Mouse (Mus musculus) ES-Bruce4 (cell line): ENCODE data around the gene Olfr186. TPM values are rescaled to one million over a fixed set of nuclear protein-coding genes. Genes with fewer than 3 reads are reported as not detected.

Experiments
- H3K27ac ChIP-seq: 2 replicates; pipeline ENCODE4 v1.5.1; 2012; ENCODE audit warnings: low read length, inconsistent platforms; ENCODE audit not compliant: insufficient read depth
- H3K27me3 ChIP-seq: 2 replicates; pipeline ENCODE4 v1.6.1; 2012; ENCODE audit warnings: mild to moderate bottlenecking, low read length, inconsistent platforms; ENCODE audit not compliant: control insufficient read depth, poor library complexity, insufficient read depth, severe bottlenecking
- H3K36me3 ChIP-seq: 2 replicates; pipeline ENCODE4 v1.6.1; 2012; ENCODE audit warnings: inconsistent platforms, mild to moderate bottlenecking, low read length, moderate library complexity; ENCODE audit not compliant: control insufficient read depth, poor library complexity, insufficient read depth, severe bottlenecking
- H3K4me1 ChIP-seq: one replicate; pipeline ENCODE4 v1.8.1; 2011; ENCODE audit warnings: low read length; ENCODE audit not compliant: control insufficient read depth, insufficient read depth
- H3K4me3 ChIP-seq: 2 replicates; pipeline ENCODE4 v1.5.1; 2011; ENCODE audit warnings: low read depth, mild to moderate bottlenecking, low read length
- H3K9ac ChIP-seq: 2 replicates; pipeline ENCODE4 v1.6.1; 2012; ENCODE audit warnings: low read depth, mild to moderate bottlenecking, inconsistent platforms; ENCODE audit not compliant: poor library complexity, severe bottlenecking
- H3K9me3 ChIP-seq: replicated peaks from 2 replicates; pipeline ENCODE4 v1.6.1; 2012; ENCODE audit warnings: mild to moderate bottlenecking, low read length, inconsistent platforms; ENCODE audit not compliant: control insufficient read depth, poor library complexity, insufficient read depth, severe bottlenecking
- CTCF ChIP-seq: IDR thresholded peaks from one replicate; pipeline ENCODE4 v1.8.1; 2011; ENCODE audit warnings: low read depth, low read length
- EP300 ChIP-seq: IDR thresholded peaks from 2 replicates; pipeline ENCODE4 v1.6.1; 2011; ENCODE audit warnings: low read depth, low read length; ENCODE audit not compliant: insufficient read depth
- POLR2A ChIP-seq: IDR thresholded peaks from one replicate; pipeline ENCODE4 v1.8.1; 2011; ENCODE audit warnings: low read length; ENCODE audit not compliant: insufficient read depth
- polyA plus RNA-seq: library from polyadenylated mRNA; stranded (reverse); fragments of >200 nt; gene quantifications from 2 replicates; pipeline ENCODE4 v1.2.4, GENCODE M21; 2011; ENCODE audit warnings: low read depth; ENCODE audit not compliant: missing spikeins, insufficient read depth, insufficient read length

The Olfr186 gene
- polyA plus RNA-seq, 1 experiment = not detected

GRCm38 (mm10) chr16:58995057-58995456 lies 35.0 kb downstream of the Olfr186 start, which contains the start of gene Olfr183:
Gene Olfr183 (plus strand): TSS chr16:58995357.
- TF ChIP-seq POLR2A = no peak
- TF ChIP-seq CTCF = no peak
- no peak for TF ChIP-seq EP300
- no peak within 1 kb of the TSS for H3K27ac ChIP-seq
- no peaks in the 10 kb centered on the region for H3K36me3 ChIP-seq
- H3K9me3 ChIP-seq = no peaks in the 10 kb centered on the region
- no peak within 1 kb of the TSS for H3K4me3 ChIP-seq
- no peaks in the 10 kb centered on the region; the same call in 1 of the 2 replicates for H3K27me3 ChIP-seq
- no peak within 1 kb of the TSS for H3K9ac ChIP-seq
- no peaks in the 10 kb centered on the region for H3K4me1 ChIP-seq

Other genes with a start within 250 kb of the Olfr186 start
- not detected in 2 replicates for gene Olfr173, start 230.0 kb downstream of the Olfr186 start, polyA plus RNA-seq
- not detected in 2 replicates for gene Olfr175-ps1, start 203.5 kb downstream of the Olfr186 start, polyA plus RNA-seq
- gene Olfr177, start 155.5 kb downstream of the Olfr186 start, polyA plus RNA-seq = not detected in 2 replicates
- not detected in 2 replicates for gene Olfr178, start 138.2 kb downstream of the Olfr186 start, polyA plus RNA-seq
- not detected in 2 replicates for gene Olfr181, start 101.5 kb downstream of the Olfr186 start, polyA plus RNA-seq
- not detected in 2 replicates for gene Olfr180, start 100.9 kb downstream of the Olfr186 start, polyA plus RNA-seq
- gene Olfr183, start 34.9 kb downstream of the Olfr186 start, polyA plus RNA-seq = not detected in 2 replicates
- not detected in 2 replicates for gene Olfr187, start 9.5 kb upstream of the Olfr186 start, polyA plus RNA-seq
- gene Olfr190, start 47.7 kb upstream of the Olfr186 start, polyA plus RNA-seq = not detected in 2 replicates
- gene Olfr191, start 59.5 kb upstream of the Olfr186 start, polyA plus RNA-seq = not detected in 2 replicates
- not detected in 2 replicates for gene Olfr193, start 81.6 kb upstream of the Olfr186 start, polyA plus RNA-seq
- not detected in 2 replicates for gene Olfr194, start 90.8 kb upstream of the Olfr186 start, polyA plus RNA-seq
- gene Olfr195, start 116.8 kb upstream of the Olfr186 start, polyA plus RNA-seq = not detected in 2 replicates
- gene Olfr196, start 140.2 kb upstream of the Olfr186 start, polyA plus RNA-seq = not detected in 2 replicates
- not detected in 2 replicates for gene Olfr198, start 173.2 kb upstream of the Olfr186 start, polyA plus RNA-seq
- not detected in 2 replicates for gene Olfr199, start 189.5 kb upstream of the Olfr186 start, polyA plus RNA-seq
- gene Olfr201, start 242.3 kb upstream of the Olfr186 start, polyA plus RNA-seq = not detected in 2 replicates